Mouse (Mus musculus): ENCODE data around the gene Dusp14. TPM values are rescaled to one million over a fixed set of nuclear protein-coding genes. Genes with fewer than 3 reads are reported as not detected.

The Dusp14 gene
- polyA plus RNA-seq, 2 experiments: 0.61 to 1.1 TPM

GRCm38 (mm10) chr11:84078601-84079000 lies 9.5 kb upstream of the Dusp14 start:
- TF ChIP-seq CTCF (IDR thresholded peaks at IDR 0.05; ENCODE audit: low read depth): no peak
- TF ChIP-seq EP300 (IDR thresholded peaks at IDR 0.05; ENCODE audit: low read depth): no peak
- DNase-seq (ENCODE audit: low read depth in 3 of 3, low spot score in 3 of 3): no peak
- no peaks in the 10 kb centered on the region for H3K9me3 ChIP-seq (ENCODE audit: control insufficient read depth, low read length)
- H3K27me3 ChIP-seq (ENCODE audit: control insufficient read depth, insufficient read depth, low read length): no peaks in the 10 kb centered on the region
- H3K27ac ChIP-seq: no peak overlapping the region
- no peak overlapping the region for H3K4me3 ChIP-seq (ENCODE audit: insufficient read depth in 1 of 2, low read depth in 2 of 2, low read length in 2 of 2)
- H3K4me1 ChIP-seq (replicated peaks; ENCODE audit: control insufficient read depth in 2 of 2, insufficient read depth in 2 of 2, low read length in 1 of 2): no peaks in the 10 kb centered on the region
- H3K4me2 ChIP-seq (ENCODE audit: low read depth): no peak overlapping the region
- no peak overlapping the region for H3K9ac ChIP-seq (replicated peaks)
- WGBS (ENCODE audit: insufficient replicate concordance): 82% methylated on average over 9 of the region's 9 CpGs
- H3K36me3 ChIP-seq (replicated peaks; ENCODE audit: control insufficient read depth, insufficient read depth, low read depth): peaks cover 6% of the 10 kb centered on the region; the same call in 1 of the 2 replicates
- no peak for ATAC-seq (ENCODE audit: insufficient read depth)

DNA sequence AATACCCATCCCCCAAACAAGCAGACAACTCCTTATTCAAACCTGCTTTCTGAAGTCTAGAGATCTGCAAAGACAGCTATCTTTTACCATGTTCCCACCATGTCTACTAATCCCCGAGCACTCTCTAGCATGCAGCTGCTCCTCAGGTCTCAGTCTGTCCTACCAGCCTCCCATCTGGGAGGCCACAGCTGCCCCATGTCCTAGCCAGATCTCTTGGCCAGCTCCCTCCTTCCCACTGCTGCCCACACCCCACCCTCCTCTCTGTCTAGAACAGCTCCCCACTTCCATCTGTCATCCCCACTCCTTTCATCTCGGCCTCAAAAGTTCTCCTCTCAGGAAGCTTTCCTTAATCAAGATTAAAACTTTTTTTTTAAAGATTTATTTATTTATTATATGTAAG lies 7.9 kb upstream of the Dusp14 start:
- ATAC-seq (ENCODE audit: insufficient read depth): no peak
- Histone ChIP-seq H3K36me3 (replicated peaks; ENCODE audit: control insufficient read depth, insufficient read depth, low read depth) (peaks cover 6% of the 10 kb centered on the region; the same call in 1 of the 2 replicates), H3K4me1 (replicated peaks; ENCODE audit: control insufficient read depth in 2 of 2, insufficient read depth in 2 of 2, low read length in 1 of 2) (no peaks in the 10 kb centered on the region), H3K27ac (no peak overlapping the region), H3K9me3 (ENCODE audit: control insufficient read depth, low read length) (no peaks in the 10 kb centered on the region), H3K9ac (replicated peaks) (no peak overlapping the region), H3K4me3 (ENCODE audit: insufficient read depth in 1 of 2, low read depth in 2 of 2, low read length in 2 of 2) (no peak overlapping the region), H3K27me3 (ENCODE audit: control insufficient read depth, insufficient read depth, low read length) (no peaks in the 10 kb centered on the region), H3K4me2 (ENCODE audit: low read depth) (no peak overlapping the region)
- 57% methylated on average over 2 of the region's 2 CpGs for WGBS (ENCODE audit: insufficient replicate concordance)
- TF ChIP-seq CTCF (IDR thresholded peaks at IDR 0.05; ENCODE audit: low read depth) (no peak), EP300 (IDR thresholded peaks at IDR 0.05; ENCODE audit: low read depth) (no peak)
- no peak for DNase-seq (ENCODE audit: low read depth in 3 of 3, low spot score in 3 of 3)

GRCm38 (mm10) chr11:84073816-84074764 lies 5.0 kb upstream of the Dusp14 start:
- TF ChIP-seq EP300 (IDR thresholded peaks at IDR 0.05; ENCODE audit: low read depth): no peak
- no peak for TF ChIP-seq CTCF (IDR thresholded peaks at IDR 0.05; ENCODE audit: low read depth)
- H3K36me3 ChIP-seq (replicated peaks; ENCODE audit: control insufficient read depth, insufficient read depth, low read depth): no peaks in the 10 kb centered on the region
- no peaks in the 10 kb centered on the region for H3K9me3 ChIP-seq (ENCODE audit: control insufficient read depth, low read length)
- no peak overlapping the region for H3K27ac ChIP-seq
- 64% methylated on average over 7 of the region's 7 CpGs for WGBS (ENCODE audit: insufficient replicate concordance)
- H3K27me3 ChIP-seq (ENCODE audit: control insufficient read depth, insufficient read depth, low read length): peaks cover 11% of the 10 kb centered on the region
- no peak overlapping the region for H3K4me3 ChIP-seq (ENCODE audit: insufficient read depth in 1 of 2, low read depth in 2 of 2, low read length in 2 of 2)
- no peak overlapping the region for H3K4me2 ChIP-seq (ENCODE audit: low read depth)
- H3K9ac ChIP-seq (replicated peaks): no peak overlapping the region
- ATAC-seq (ENCODE audit: insufficient read depth) (no peak), DNase-seq (ENCODE audit: low read depth in 3 of 3, low spot score in 3 of 3) (no peak)
- no peaks in the 10 kb centered on the region for H3K4me1 ChIP-seq (replicated peaks; ENCODE audit: control insufficient read depth in 2 of 2, insufficient read depth in 2 of 2, low read length in 1 of 2)

DNA sequence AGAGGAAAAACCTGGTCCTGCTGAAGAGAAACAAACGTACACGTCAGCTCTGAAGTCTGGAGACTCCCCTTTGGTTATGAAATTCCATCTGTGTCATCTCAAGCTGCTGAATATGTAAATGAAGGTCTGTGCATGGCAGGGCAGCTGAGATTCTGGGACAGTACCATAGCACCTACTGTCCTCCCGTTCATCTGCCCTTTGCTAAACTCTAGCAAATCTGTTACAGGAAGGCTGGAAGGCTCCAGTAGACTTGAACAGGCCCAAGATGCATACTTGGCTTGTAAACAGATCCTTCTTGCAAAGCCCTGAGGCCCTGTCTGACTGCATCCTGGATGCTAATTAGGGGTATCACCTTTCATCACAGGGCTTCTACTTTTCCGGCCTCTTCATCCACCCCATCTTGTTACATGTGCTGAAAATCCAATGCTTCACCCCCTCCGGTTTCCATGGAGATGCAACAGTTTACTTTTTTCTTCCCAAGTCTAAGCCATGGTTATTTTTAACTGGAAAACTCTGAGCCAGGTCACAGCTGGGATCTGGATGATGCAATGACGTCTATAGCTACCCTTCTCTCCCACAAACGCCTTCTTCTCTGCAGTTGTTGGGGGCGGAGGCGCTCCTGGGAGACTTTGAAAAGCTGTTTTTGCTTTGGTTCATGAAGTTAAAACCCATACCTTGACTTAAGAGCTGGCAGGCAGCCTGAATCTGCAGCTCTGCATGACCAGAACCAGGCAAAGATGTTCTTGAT lies 4.0 kb upstream of the Dusp14 start:
- TF ChIP-seq CTCF (IDR thresholded peaks at IDR 0.05; ENCODE audit: low read depth) (no peak), EP300 (IDR thresholded peaks at IDR 0.05; ENCODE audit: low read depth) (no peak)
- no peak overlapping the region for H3K9ac ChIP-seq (replicated peaks)
- WGBS (ENCODE audit: insufficient replicate concordance): 51% methylated on average over 9 of the region's 9 CpGs
- H3K36me3 ChIP-seq (replicated peaks; ENCODE audit: control insufficient read depth, insufficient read depth, low read depth): no peaks in the 10 kb centered on the region
- ATAC-seq (ENCODE audit: insufficient read depth) (no peak), DNase-seq (ENCODE audit: low read depth in 3 of 3, low spot score in 3 of 3) (no peak)
- H3K4me1 ChIP-seq (replicated peaks; ENCODE audit: control insufficient read depth in 2 of 2, insufficient read depth in 2 of 2, low read length in 1 of 2): no peaks in the 10 kb centered on the region
- H3K4me2 ChIP-seq (ENCODE audit: low read depth): no peak overlapping the region
- peaks cover 21% of the 10 kb centered on the region for H3K27me3 ChIP-seq (ENCODE audit: control insufficient read depth, insufficient read depth, low read length)
- no peak overlapping the region for H3K27ac ChIP-seq
- no peaks in the 10 kb centered on the region for H3K9me3 ChIP-seq (ENCODE audit: control insufficient read depth, low read length)
- no peak overlapping the region for H3K4me3 ChIP-seq (ENCODE audit: insufficient read depth in 1 of 2, low read depth in 2 of 2, low read length in 2 of 2)
